Mouse (Mus musculus) E14TG2a.4 (cell line): Measurements from ENCODE around the gene Cxcl16.

Experiments
- CTCF ChIP-seq: conservative IDR thresholded peaks from 2 replicates; pipeline ENCODE4 v1.5.1; 2014; ENCODE audit warnings: low read length
- POU5F1 ChIP-seq: IDR thresholded peaks from 2 replicates; pipeline ENCODE4 v1.6.1; 2014; ENCODE audit warnings: low read length, borderline replicate concordance

DNA sequence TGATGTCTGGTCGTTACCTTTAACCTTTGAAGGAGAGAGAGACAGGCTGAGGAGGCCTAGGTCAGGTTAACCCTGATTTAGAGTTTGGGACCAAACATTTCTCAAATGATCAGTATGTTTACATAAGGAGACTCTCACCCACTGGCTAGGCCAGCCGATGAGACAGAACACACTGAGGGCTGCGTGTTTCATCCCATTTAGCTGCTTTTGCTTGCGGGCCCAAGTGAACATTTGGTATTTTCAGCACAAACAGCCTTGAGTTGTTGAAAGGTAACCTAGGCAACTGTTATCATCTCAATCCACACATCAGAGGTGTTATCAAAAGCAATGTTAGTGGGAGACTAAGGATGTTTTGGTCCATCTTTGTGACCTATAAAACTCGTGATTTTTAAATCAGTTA, 40.3 kb downstream of the Cxcl16 start:
- TF ChIP-seq CTCF (no peak), POU5F1 (no peak)
